Mouse (Mus musculus) 3T3-L1 (cell line): ENCODE data around the gene Rab3a.

Experiments used
- DNase-seq: peaks from one replicate; pipeline ENCODE4 v3.0.0-alpha.2; 2015; ENCODE audit warnings: low read depth, low spot score

Rab3a gene

GRCm38 (mm10) chr8:70774740-70775139 lies 20.3 kb downstream of the Rab3a start:
- no peak for DNase-seq

GRCm38 (mm10) chr8:70775227-70775626 lies 20.7 kb downstream of the Rab3a start:
- no peak for DNase-seq

- DNase-seq = no peak
Observed at GRCm38 (mm10) chr8:70775851-70776495, 21.5 kb downstream of the Rab3a start.

GRCm38 (mm10) chr8:70776496-70777444 lies 22.3 kb downstream of the Rab3a start, which contains the start of gene Pik3r2:
Pik3r2 (minus strand) TSS chr8:70776713.
- DNase-seq = peak; percentile 98

- no peak for DNase-seq
Observed at GRCm38 (mm10) chr8:70780093-70780492, 25.6 kb downstream of the Rab3a start.

GRCm38 (mm10) chr8:70786291-70787050 lies 32.0 kb downstream of the Rab3a start:
- no peak for DNase-seq

GRCm38 (mm10) chr8:70787051-70787445 lies 32.6 kb downstream of the Rab3a start:
- no peak for DNase-seq

GRCm38 (mm10) chr8:70787941-70788667 lies 33.6 kb downstream of the Rab3a start:
- no peak for DNase-seq

GRCm38 (mm10) chr8:70789046-70789445 lies 34.6 kb downstream of the Rab3a start:
- DNase-seq = no peak

GRCm38 (mm10) chr8:70790846-70791245 lies 36.4 kb downstream of the Rab3a start:
- no peak for DNase-seq

- peak; percentile 84 for DNase-seq
Observed at GRCm38 (mm10) chr8:70791294-70791701, 36.8 kb downstream of the Rab3a start.

- DNase-seq = peak; percentile 99
Observed at GRCm38 (mm10) chr8:70791975-70792691, 37.7 kb downstream of the Rab3a start.

GRCm38 (mm10) chr8:70792700-70793099 lies 38.2 kb downstream of the Rab3a start:
- DNase-seq = no peak

GRCm38 (mm10) chr8:70794215-70794614 lies 39.7 kb downstream of the Rab3a start:
- no peak for DNase-seq

GRCm38 (mm10) chr8:70795370-70795769 lies 40.9 kb downstream of the Rab3a start:
- DNase-seq = no peak

- DNase-seq = no peak
Observed at GRCm38 (mm10) chr8:70796403-70797080, 42.1 kb downstream of the Rab3a start.

- peak; percentile 100 for DNase-seq
Observed at GRCm38 (mm10) chr8:70797081-70798070, 42.9 kb downstream of the Rab3a start.

GRCm38 (mm10) chr8:70798281-70798680 lies 43.8 kb downstream of the Rab3a start:
- DNase-seq = no peak

GRCm38 (mm10) chr8:70800648-70801047 lies 46.2 kb downstream of the Rab3a start:
- DNase-seq = no peak
